Mouse (Mus musculus) brain, embryonic 14.5 days (tissue): ENCODE measurements around the gene Hspa8.

Source experiments
- CTCF ChIP-seq: fragments of 200-500 bp; IDR thresholded peaks from 2 replicates; pipeline ENCODE4 v1.5.1; 2012; ENCODE audit warnings: inconsistent platforms, mild to moderate bottlenecking, moderate library complexity, borderline replicate concordance; ENCODE audit not compliant: insufficient read depth, insufficient read length; ENCODE audit errors: extremely low read depth
- POLR2A ChIP-seq: fragments of 200-500 bp; IDR thresholded peaks from 2 replicates; pipeline ENCODE4 v1.6.1; 2012; ENCODE audit warnings: mild to moderate bottlenecking, inconsistent platforms, borderline replicate concordance; ENCODE audit not compliant: poor library complexity, insufficient read depth, insufficient read length, severe bottlenecking; ENCODE audit errors: extremely low read depth

GRCm38 (mm10) chr9:40791864-40792633 lies 8.7 kb upstream of the Hspa8 start:
- TF ChIP-seq POLR2A (no peak), CTCF (no peak)
